Mouse (Mus musculus) limb, embryonic 14.5 days (tissue): ENCODE measurements around the gene Aig1. TPM values are rescaled to one million over a fixed set of nuclear protein-coding genes. Genes with fewer than 3 reads are reported as not detected.
A peak's percentile ranks its signal among the peaks of the same experiment; 100 is the strongest.

ENCODE experiments used
- ATAC-seq: fragments of 200-750 bp; cut with Nextera tagmentation; 2 replicates; pipeline ENCODE4 v1.8.0; 2017; ENCODE audit warnings: low read depth, moderate number of reproducible peaks, moderate TSS enrichment; ENCODE audit not compliant: low FRiP score
- DNase-seq: peaks from one replicate; pipeline ENCODE4 v3.0.0-alpha.2; 2015; ENCODE audit warnings: low spot score
- H3K27ac ChIP-seq: fragments of 300-500 bp; sonication (generic); replicated peaks from 2 replicates; pipeline ENCODE4 v1.5.1; 2014; ENCODE audit warnings: low read depth, mild to moderate bottlenecking, low read length, moderate library complexity, mixed read lengths
- H3K27me3 ChIP-seq: fragments of 300-500 bp; sonication (generic); 2 replicates; pipeline ENCODE4 v1.6.1; 2014; ENCODE audit warnings: low read length, mixed read lengths; ENCODE audit not compliant: control insufficient read depth, insufficient read depth
- H3K36me3 ChIP-seq: fragments of 300-500 bp; sonication (generic); 2 replicates; pipeline ENCODE4 v1.6.1; 2014; ENCODE audit warnings: mild to moderate bottlenecking, low read length, moderate library complexity, mixed read lengths; ENCODE audit not compliant: control insufficient read depth, insufficient read depth
- H3K4me1 ChIP-seq: fragments of 300-500 bp; sonication (generic); 2 replicates; pipeline ENCODE4 v1.6.1; 2014; ENCODE audit warnings: antibody characterized with exemption, low read length, mixed read lengths; ENCODE audit not compliant: control insufficient read depth, insufficient read depth
- H3K4me2 ChIP-seq: fragments of 300-500 bp; sonication (generic); replicated peaks from 2 replicates; pipeline ENCODE4 v1.6.1; 2014; ENCODE audit warnings: low read depth, mild to moderate bottlenecking, low read length, moderate library complexity; ENCODE audit not compliant: severe bottlenecking
- H3K4me3 ChIP-seq: fragments of 300-500 bp; sonication (generic); replicated peaks from 2 replicates; pipeline ENCODE4 v1.5.1; 2014; ENCODE audit warnings: low read length
- H3K9ac ChIP-seq: fragments of 300-500 bp; sonication (generic); 2 replicates; pipeline ENCODE4 v1.6.1; 2014; ENCODE audit warnings: mild to moderate bottlenecking, low read depth, low read length, moderate library complexity; ENCODE audit not compliant: severe bottlenecking
- H3K9me3 ChIP-seq: fragments of 300-500 bp; sonication (generic); 2 replicates; pipeline ENCODE4 v1.6.1; 2016; ENCODE audit warnings: low read length; ENCODE audit not compliant: control insufficient read depth
- POLR2A ChIP-seq: fragments of 200-500 bp; IDR thresholded peaks from 2 replicates; pipeline ENCODE4 v1.8.0; 2012; ENCODE audit warnings: inconsistent platforms, mild to moderate bottlenecking, moderate library complexity, borderline replicate concordance; ENCODE audit not compliant: insufficient read depth, insufficient read length; ENCODE audit errors: extremely low read depth
- WGBS: fragments of 180-500 bp; shearing (Covaris S2); extraction: QIAGEN DNeasy Blood & Tissue Kit; methylation state at CpG from one replicate; pipeline ENCODE4 v1.1.7; 2014; 5-methylcytosine and 5-hydroxymethylcytosine counted together
- polyA plus RNA-seq, 2 experiments: library from polyadenylated mRNA; depleted of rRNA in 1 of 2; stranded (reverse) in 1 of 2; unstranded in 1 of 2; fragments of >200 nt; fragmentation: Nextera tagmentation in 1 of 2; extraction: Ambion mirVana in 1 of 2; gene quantifications; 2 replicates each; pipeline versions ENCODE4 v1.2.1 to v1.2.3; 2012 to 2014

The Aig1 gene
- polyA plus RNA-seq, 2 experiments, result 20.0 to 33.7 TPM

GRCm38 (mm10) chr10:13726206-13726605 is 142.6 kb downstream of the Aig1 start:
- Histone ChIP-seq H3K36me3 (no peaks in the 10 kb centered on the region), H3K4me1 (no peaks in the 10 kb centered on the region), H3K27me3 (no peaks in the 10 kb centered on the region), H3K9ac (no peak overlapping the region), H3K27ac (no peak overlapping the region), H3K4me3 (no peak overlapping the region), H3K9me3 (no peaks in the 10 kb centered on the region), H3K4me2 (no peak overlapping the region)
- DNase-seq (no peak), ATAC-seq (no peak)
- WGBS, result 86% methylated on average over 2 of the region's 2 CpGs
- no peak for TF ChIP-seq POLR2A

- Histone ChIP-seq H3K9ac (no peak overlapping the region), H3K4me2 (no peak overlapping the region), H3K27ac (no peak overlapping the region), H3K27me3 (no peaks in the 10 kb centered on the region), H3K4me3 (no peak overlapping the region), H3K36me3 (no peaks in the 10 kb centered on the region), H3K9me3 (no peaks in the 10 kb centered on the region), H3K4me1 (no peaks in the 10 kb centered on the region)
- TF ChIP-seq POLR2A, result no peak
- DNase-seq (no peak), ATAC-seq (no peak)
- WGBS, result 84% methylated on average over 3 of the region's 3 CpGs
Observed at GRCm38 (mm10) chr10:13725276-13725675, 143.5 kb downstream of the Aig1 start.

- ATAC-seq (no peak), DNase-seq (no peak)
- Histone ChIP-seq H3K4me2 (no peak overlapping the region), H3K9ac (no peak overlapping the region), H3K4me3 (no peak overlapping the region), H3K9me3 (no peaks in the 10 kb centered on the region), H3K27me3 (no peaks in the 10 kb centered on the region), H3K4me1 (peaks cover 16% of the 10 kb centered on the region), H3K27ac (no peak overlapping the region), H3K36me3 (no peaks in the 10 kb centered on the region)
- TF ChIP-seq POLR2A, result no peak
- WGBS, result 43% methylated on average over 2 of the region's 2 CpGs
Observed at GRCm38 (mm10) chr10:13716132-13716531, 152.6 kb downstream of the Aig1 start.

- no peak for DNase-seq
- Histone ChIP-seq H3K4me3 (no peak overlapping the region), H3K9me3 (no peaks in the 10 kb centered on the region), H3K9ac (no peak overlapping the region), H3K4me2 (no peak overlapping the region), H3K27ac (no peak overlapping the region), H3K36me3 (no peaks in the 10 kb centered on the region), H3K4me1 (peaks cover 16% of the 10 kb centered on the region), H3K27me3 (no peaks in the 10 kb centered on the region)
- no peak for ATAC-seq
- TF ChIP-seq POLR2A, result no peak
- WGBS, result 75% methylated on average over 6 of the region's 6 CpGs
Observed at GRCm38 (mm10) chr10:13715584-13715983, 153.2 kb downstream of the Aig1 start.

- DNase-seq (no peak), ATAC-seq (no peak; the same call in 1 of the 2 replicates)
- H3K9me3 ChIP-seq, result no peaks in the 10 kb centered on the region
- WGBS, result 33% methylated on average over 7 of the region's 7 CpGs
- H3K4me2 ChIP-seq, result 0 out of 2 replicates have a peak overlapping the region, but pooled peaks have one; percentile 4
- peaks cover 16% of the 10 kb centered on the region for H3K4me1 ChIP-seq
- no peak for TF ChIP-seq POLR2A
- no peak overlapping the region for H3K27ac ChIP-seq
- no peaks in the 10 kb centered on the region for H3K36me3 ChIP-seq
- H3K4me3 ChIP-seq, result no peak overlapping the region
- peak overlapping the region; percentile 38; the same call in 1 of the 2 replicates for H3K9ac ChIP-seq
- H3K27me3 ChIP-seq, result no peaks in the 10 kb centered on the region
Observed at GRCm38 (mm10) chr10:13714920-13715293, 153.9 kb downstream of the Aig1 start.
